Mouse (Mus musculus) MEL (cell line): ENCODE results near the gene Bloc1s5. TPM values are rescaled to one million over a fixed set of nuclear protein-coding genes. Genes with fewer than 3 reads are reported as not detected.
A peak's percentile ranks its signal among the peaks of the same experiment; 100 is the strongest.

Source experiments
- DNase-seq: peaks from one replicate; pipeline ENCODE4 v3.0.0; 2011; ENCODE audit warnings: low read depth, low spot score
- H3K27ac ChIP-seq: 2 replicates; pipeline ENCODE4 v1.5.1; 2012; ENCODE audit warnings: low read depth, mild to moderate bottlenecking, control low read depth, low read length, moderate library complexity; ENCODE audit not compliant: control insufficient read depth
- H3K27me3 ChIP-seq, 2 experiments: fragments of 150-350 bp in 1 of 2; sonication (generic) in 1 of 2; 2 replicates each; pipeline ENCODE4 v1.6.1; 2012; ENCODE audit warnings: low read length in 2 of 2, mild to moderate bottlenecking in 2 of 2, improper control_type of control experiment in 1 of 2, moderate library complexity in 1 of 2; ENCODE audit not compliant: insufficient read depth in 2 of 2, control insufficient read depth in 1 of 2
- H3K36me3 ChIP-seq, 2 experiments: 2 replicates each; pipeline ENCODE4 v1.6.1; 2012 to 2014; ENCODE audit warnings: low read length in 2 of 2, improper control_type of control experiment in 1 of 2, inconsistent platforms in 1 of 2, mild to moderate bottlenecking in 1 of 2; ENCODE audit not compliant: insufficient read depth in 2 of 2, control insufficient read depth in 1 of 2
- H3K4me1 ChIP-seq, 2 experiments: fragments of 150-350 bp in 1 of 2; sonication (generic) in 1 of 2; 2 replicates each; pipeline ENCODE4 v1.6.1; 2012; ENCODE audit warnings: low read length in 2 of 2, improper control_type of control experiment in 1 of 2, mild to moderate bottlenecking in 1 of 2; ENCODE audit not compliant: insufficient read depth in 2 of 2, control insufficient read depth in 1 of 2
- H3K4me3 ChIP-seq, 2 experiments: fragments of 150-350 bp in 1 of 2; sonication (generic) in 1 of 2; 2 replicates each; pipeline ENCODE4 v1.5.1; 2012; ENCODE audit warnings: low read depth in 2 of 2, low read length in 2 of 2, mild to moderate bottlenecking in 2 of 2, moderate library complexity in 2 of 2, control low read depth in 1 of 2, improper control_type of control experiment in 1 of 2; ENCODE audit not compliant: control insufficient read depth in 1 of 2, insufficient read depth in 1 of 2
- H3K79me2 ChIP-seq: 2 replicates; pipeline ENCODE4 v1.6.1; 2012; ENCODE audit warnings: mild to moderate bottlenecking, low read length, moderate library complexity; ENCODE audit not compliant: control insufficient read depth, poor library complexity, insufficient read depth
- H3K9ac ChIP-seq: 2 replicates; pipeline ENCODE4 v1.6.1; 2012; ENCODE audit warnings: low read depth, mild to moderate bottlenecking, control low read depth, low read length, moderate library complexity; ENCODE audit not compliant: control insufficient read depth, poor library complexity, severe bottlenecking
- H3K9me3 ChIP-seq: fragments of 150-350 bp; sonication (generic); replicated peaks from 2 replicates; pipeline ENCODE4 v1.6.1; 2012; ENCODE audit warnings: mild to moderate bottlenecking, low read length, improper control_type of control experiment, moderate library complexity; ENCODE audit not compliant: insufficient read depth
- ELF1 ChIP-seq: IDR thresholded peaks from 2 replicates; pipeline ENCODE4 v1.6.1; 2014; ENCODE audit warnings: low read depth, mild to moderate bottlenecking, inconsistent platforms, low read length, improper control_type of control experiment, moderate library complexity
- EP300 ChIP-seq, 2 experiments: IDR thresholded peaks; 2 replicates each; pipeline ENCODE4 v1.6.1; 2011; ENCODE audit warnings: improper control_type of control experiment in 2 of 2, low read length in 2 of 2, low read depth in 1 of 2, mild to moderate bottlenecking in 1 of 2
- ETS1 ChIP-seq: IDR thresholded peaks from 2 replicates; pipeline ENCODE4 v1.6.1; 2012; ENCODE audit warnings: low read depth, mild to moderate bottlenecking, inconsistent platforms, low read length, improper control_type of control experiment, moderate library complexity
- KAT2A ChIP-seq: conservative IDR thresholded peaks from 2 replicates; pipeline ENCODE4 v1.6.1; 2012; ENCODE audit warnings: low read depth, low read length, improper control_type of control experiment, inconsistent platforms
- MEF2A ChIP-seq: IDR thresholded peaks from 2 replicates; pipeline ENCODE4 v1.6.1; 2014; ENCODE audit warnings: low read depth, mild to moderate bottlenecking, inconsistent platforms, low read length, improper control_type of control experiment; ENCODE audit not compliant: poor library complexity, insufficient replicate concordance, severe bottlenecking; ENCODE audit errors: extremely low read depth
- MYC ChIP-seq: IDR thresholded peaks from 2 replicates; pipeline ENCODE4 v1.6.1; 2011; ENCODE audit warnings: low read depth, mild to moderate bottlenecking, low read length, improper control_type of control experiment, moderate library complexity
- NELFE ChIP-seq: IDR thresholded peaks from 2 replicates; pipeline ENCODE4 v1.6.1; 2011; ENCODE audit warnings: low read depth, low read length, improper control_type of control experiment
- NRF1 ChIP-seq: IDR thresholded peaks from 2 replicates; pipeline ENCODE4 v1.6.1; 2014; ENCODE audit warnings: low read depth, mild to moderate bottlenecking, inconsistent platforms, low read length, improper control_type of control experiment, moderate library complexity; ENCODE audit not compliant: poor library complexity, insufficient read depth, severe bottlenecking
- POLR2AphosphoS2 ChIP-seq: IDR thresholded peaks from 2 replicates; pipeline ENCODE4 v1.6.1; 2011; ENCODE audit warnings: low read length, improper control_type of control experiment
- POLR2AphosphoS5 ChIP-seq: IDR thresholded peaks from 2 replicates; pipeline ENCODE4 v1.6.1; 2012; ENCODE audit warnings: low read depth, borderline replicate concordance, mild to moderate bottlenecking, inconsistent platforms, low read length, moderate library complexity, mixed read lengths
- RAD21 ChIP-seq: IDR thresholded peaks from 2 replicates; pipeline ENCODE4 v1.6.1; 2011; ENCODE audit warnings: mild to moderate bottlenecking, low read depth, low read length, improper control_type of control experiment
- SMC3 ChIP-seq: IDR thresholded peaks from 2 replicates; pipeline ENCODE4 v1.6.1; 2011; ENCODE audit warnings: low read depth, low read length, improper control_type of control experiment
- TAL1 ChIP-seq: IDR thresholded peaks from 2 replicates; pipeline ENCODE4 v1.6.1; 2012; ENCODE audit warnings: mild to moderate bottlenecking, inconsistent platforms, low read length, moderate library complexity, mixed read lengths
- TBP ChIP-seq: IDR thresholded peaks from 2 replicates; pipeline ENCODE4 v1.8.0; 2011; ENCODE audit warnings: low read depth, low read length, improper control_type of control experiment
- UBTF ChIP-seq: IDR thresholded peaks from 2 replicates; pipeline ENCODE4 v1.6.1; 2012; ENCODE audit warnings: low read depth, mild to moderate bottlenecking, inconsistent platforms, low read length, improper control_type of control experiment, moderate library complexity, borderline replicate concordance; ENCODE audit not compliant: insufficient read depth
- USF1 ChIP-seq: IDR thresholded peaks from 2 replicates; pipeline ENCODE4 v1.6.1; 2014; ENCODE audit warnings: low read depth, mild to moderate bottlenecking, inconsistent platforms, low read length, improper control_type of control experiment, moderate library complexity
- ZMIZ1 ChIP-seq: IDR thresholded peaks from 2 replicates; pipeline ENCODE4 v1.6.1; 2012; ENCODE audit warnings: low read depth, mild to moderate bottlenecking, inconsistent platforms, low read length, improper control_type of control experiment, moderate library complexity
- ZNF384 ChIP-seq: IDR thresholded peaks from 2 replicates; pipeline ENCODE4 v1.6.1; 2012; ENCODE audit warnings: low read depth, mild to moderate bottlenecking, inconsistent platforms, low read length, improper control_type of control experiment
- polyA plus RNA-seq, 2 experiments: library from polyadenylated mRNA; stranded (reverse) in 1 of 2; unstranded in 1 of 2; fragments of >175 nt in 1 of 2; fragments of >200 nt in 1 of 2; gene quantifications; 2 replicates each; pipeline versions ENCODE4 v1.2.1 to v1.2.4; 2012; ENCODE audit warnings: low replicate concordance in 2 of 2, low read depth in 1 of 2; ENCODE audit not compliant: insufficient read length in 2 of 2, insufficient read depth in 1 of 2, missing spikeins in 1 of 2
- total RNA-seq: library from RNA; depleted of rRNA; stranded (reverse); fragments of 300-350 nt; gene quantifications from 2 replicates; pipeline ENCODE4 v1.2.3, GENCODE M21; 2012

Bloc1s5 gene
- total and polyA plus RNA-seq, 3 experiments: 12.3 to 16.2 TPM; not detected in 1

- no peak for TF ChIP-seq NRF1
- TF ChIP-seq NELFE: no peak
- no peak for TF ChIP-seq RAD21
- TF ChIP-seq USF1: no peak
- TF ChIP-seq ZMIZ1: no peak
- no peak for TF ChIP-seq EP300 (IDR thresholded peaks at IDR 0.05; ENCODE audit: low read depth in 1 of 2, low read length in 2 of 2)
- TF ChIP-seq ELF1: no peak
- no peak for TF ChIP-seq MYC
- TF ChIP-seq KAT2A: no peak
- no peak for TF ChIP-seq ZNF384
- TF ChIP-seq UBTF: no peak
- no peak for TF ChIP-seq POLR2AphosphoS5
- no peak for TF ChIP-seq TAL1
- TF ChIP-seq ETS1: no peak
- TF ChIP-seq SMC3: no peak
- TF ChIP-seq, all 39 proteins: peak for 0
- H3K36me3 ChIP-seq: peaks cover under 1 to 17% of the 10 kb centered on the region in 2 experiments
- H3K9ac ChIP-seq: no peak overlapping the region
- H3K79me2 ChIP-seq: no peaks in the 10 kb centered on the region
- no peak overlapping the region for H3K4me3 ChIP-seq
- H3K27me3 ChIP-seq: no peaks in the 10 kb centered on the region
- H3K4me1 ChIP-seq: peaks cover 0 to 8% of the 10 kb centered on the region in 2 experiments; a peak in 2 of 4 replicates
- no peak for DNase-seq
- H3K27ac ChIP-seq: no peak overlapping the region
- no peaks in the 10 kb centered on the region for H3K9me3 ChIP-seq
Observed at GRCm38 (mm10) chr13:38640961-38641360, 6.1 kb upstream of the Bloc1s5 start.

- peaks cover 0 to 5% of the 10 kb centered on the region in 2 experiments for H3K36me3 ChIP-seq
- no peaks in the 10 kb centered on the region for H3K27me3 ChIP-seq
- no peaks in the 10 kb centered on the region; the same call in 1 of the 2 replicates for H3K79me2 ChIP-seq
- no peak for DNase-seq
- no peaks in the 10 kb centered on the region for H3K9me3 ChIP-seq
- peaks cover 2 to 4% of the 10 kb centered on the region in 2 experiments; a peak in 3 of 4 replicates for H3K4me1 ChIP-seq
- H3K4me3 ChIP-seq: no peak overlapping the region
- no peak for TF ChIP-seq TBP
- TF ChIP-seq POLR2AphosphoS2: peak; percentile 51; the same call in 1 of the 2 replicates
- no peak for TF ChIP-seq ELF1
- TF ChIP-seq MEF2A: no peak
- no peak overlapping the region for H3K9ac ChIP-seq
- H3K27ac ChIP-seq: no peak overlapping the region
Observed at GRCm38 (mm10) chr13:38638694-38639093, 3.8 kb upstream of the Bloc1s5 start.
